Mouse (Mus musculus): Measurements from ENCODE around the gene Vsnl1.

GRCm38 (mm10) chr12:11435246-11436022, 979 bp downstream of the Vsnl1 start:
- TF ChIP-seq POLR2A (IDR thresholded peaks at IDR 0.05; ENCODE audit: insufficient read length, low read depth) (no peak), POLR2AphosphoS2 (IDR thresholded peaks at IDR 0.05; ENCODE audit: insufficient read length, low read depth) (no peak), MAX (IDR thresholded peaks at IDR 0.05; ENCODE audit: low read depth) (no peak), MYOG (IDR thresholded peaks at IDR 0.05; ENCODE audit: control insufficient read depth in 1 of 3, insufficient read depth in 1 of 3, insufficient read length in 2 of 3, low read depth in 2 of 3) (no peak)

Data from myocyte (in vitro differentiated cells).